Mouse (Mus musculus): Measurements from ENCODE around the gene Hspb8. TPM values are rescaled to one million over a fixed set of nuclear protein-coding genes. Genes with fewer than 3 reads are reported as not detected.

Gene Hspb8
- polyA plus RNA-seq (2012; ENCODE audit: low replicate concordance): 0.10 TPM in 1 of 2 replicates, not detected in the other

DNA sequence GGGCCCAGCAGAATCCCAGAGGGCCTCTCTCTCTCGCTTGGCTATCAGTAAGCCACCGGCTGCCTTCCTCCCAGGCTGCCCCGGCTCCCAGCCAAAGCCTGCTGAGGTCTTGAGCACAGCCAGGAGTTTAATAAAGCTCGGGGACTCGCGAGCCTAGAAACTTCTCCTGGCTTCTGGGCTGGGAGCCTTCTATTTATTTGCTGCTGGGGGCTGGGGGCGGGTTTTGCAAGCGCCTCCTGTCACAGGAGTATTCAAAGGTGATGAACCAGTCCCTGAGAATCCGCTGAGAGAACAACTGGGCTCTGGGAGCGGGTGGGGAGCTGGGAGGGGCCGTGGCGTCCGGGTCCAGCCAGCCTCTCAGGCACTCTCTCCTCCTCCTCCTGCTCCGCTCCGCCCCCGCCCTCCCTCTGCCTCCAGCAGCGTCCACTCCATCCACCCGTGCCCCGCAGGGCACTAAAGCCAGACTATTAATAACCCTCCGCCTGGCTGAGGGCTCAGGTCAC lies at the start of gene Hspb8:
Gene Hspb8 (minus strand): TSS at position 166 of the 503 bp plus-strand sequence.

Other genes with a start within 250 kb of the Hspb8 start
- gene Ccdc60, start 133.9 kb downstream of the Hspb8 start, polyA plus RNA-seq (2012; ENCODE audit: low replicate concordance): 0.09 TPM in 1 of 2 replicates, not detected in the other
- not detected in 2 replicates for gene Srrm4, start 169.0 kb upstream of the Hspb8 start, polyA plus RNA-seq (2012; ENCODE audit: low replicate concordance)